Mouse (Mus musculus): Measurements from ENCODE around the gene Slc39a9.

Gene Slc39a9

DNA sequence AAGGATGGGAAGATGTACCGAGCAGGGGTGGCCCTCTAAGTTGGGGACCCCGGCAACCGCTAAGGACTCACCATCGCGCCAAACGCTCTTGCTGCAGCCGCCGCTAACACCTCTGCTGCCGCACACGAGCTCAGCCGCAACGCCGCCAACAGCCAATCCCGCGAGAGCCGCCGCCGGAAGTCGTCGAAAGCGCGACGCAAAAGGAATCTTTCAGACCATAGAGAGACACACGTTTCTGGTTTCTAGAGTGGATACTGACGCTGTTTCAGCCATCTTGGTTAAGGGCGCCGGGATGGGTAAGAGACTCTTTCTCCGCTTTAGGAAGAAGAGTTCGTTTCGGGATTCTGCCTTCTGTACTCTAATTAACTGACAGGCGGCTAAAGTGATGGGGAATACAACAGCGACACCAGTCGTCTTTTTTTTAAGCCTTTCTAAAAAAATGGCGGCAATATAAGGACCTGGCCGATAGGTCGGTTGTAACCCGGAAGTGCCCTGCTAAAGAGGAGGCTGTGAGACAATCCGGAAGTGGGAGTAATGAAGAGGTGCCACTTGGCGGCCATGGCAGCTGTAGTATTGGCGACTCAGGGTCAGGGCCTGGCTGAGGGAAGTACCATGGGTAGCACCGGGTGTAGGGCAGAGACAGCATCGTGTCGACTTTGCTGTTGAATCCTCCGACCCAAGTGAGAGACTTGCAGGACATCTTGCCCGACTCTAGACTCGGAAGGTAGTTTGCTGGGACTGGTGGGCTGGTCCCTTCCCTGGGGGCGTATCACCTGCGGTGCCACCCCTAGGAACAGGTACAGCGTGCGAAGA is at the start of gene Slc39a9, which contains the start of gene Erh:
Slc39a9 (plus strand) TSS at position 191 of the 813 bp plus-strand sequence.
Erh (minus strand) TSS at position 649 of the 813 bp plus-strand sequence.
- peak; percentile 92 for DNase-seq (ENCODE audit: extremely low read depth, low read depth)

DNA sequence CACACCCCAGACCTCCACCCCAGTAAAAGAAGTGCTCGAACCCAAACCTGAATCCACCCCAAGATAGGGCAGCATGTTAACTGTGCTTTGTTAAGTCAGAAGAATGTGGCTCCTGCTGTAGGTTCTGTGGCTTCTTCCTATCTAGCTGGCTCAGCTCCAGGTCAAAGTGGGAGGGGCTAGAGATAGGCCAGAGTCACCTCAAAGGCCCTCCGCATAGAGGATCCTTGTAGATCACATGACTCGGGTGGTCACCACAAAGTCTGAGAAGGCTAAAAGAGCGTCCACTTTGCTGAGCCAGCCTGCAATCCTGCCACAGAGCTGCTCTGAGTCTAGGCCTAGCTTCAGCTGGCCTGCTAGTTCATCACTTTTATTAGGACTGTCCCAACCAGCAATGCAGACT is 49.5 kb upstream of the Slc39a9 start:
- DNase-seq (ENCODE audit: extremely low read depth, low read depth), result peak; percentile 53

DNA sequence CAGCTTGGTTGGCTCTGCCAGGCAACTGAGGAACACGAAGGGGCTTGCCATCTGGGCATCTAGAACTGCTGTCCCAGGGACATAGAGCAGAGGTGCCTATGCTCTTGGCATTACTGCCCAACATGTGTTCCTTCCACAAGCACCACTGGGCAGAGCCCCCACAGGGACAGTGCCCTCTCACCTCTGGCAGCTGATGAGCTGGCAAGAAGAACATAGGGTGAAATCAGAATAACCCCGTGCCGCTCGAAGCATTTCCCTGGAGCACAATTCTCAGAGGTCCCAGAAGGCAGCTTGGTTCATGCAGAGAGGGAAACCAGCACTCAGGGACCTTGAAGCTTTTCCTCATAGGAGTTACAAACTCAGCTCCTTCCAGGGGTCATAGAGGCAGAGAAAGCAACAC is 48.9 kb upstream of the Slc39a9 start:
- DNase-seq (ENCODE audit: extremely low read depth, low read depth), result no peak

GRCm38 (mm10) chr12:80595566-80595965 is 48.1 kb upstream of the Slc39a9 start:
- DNase-seq (ENCODE audit: extremely low read depth, low read depth), result peak; percentile 41

- no peak for DNase-seq (ENCODE audit: extremely low read depth, low read depth)
Observed at GRCm38 (mm10) chr12:80595968-80596367, 47.7 kb upstream of the Slc39a9 start.

GRCm38 (mm10) chr12:80598236-80598635 is 45.4 kb upstream of the Slc39a9 start:
- no peak for DNase-seq (ENCODE audit: extremely low read depth, low read depth)

DNA sequence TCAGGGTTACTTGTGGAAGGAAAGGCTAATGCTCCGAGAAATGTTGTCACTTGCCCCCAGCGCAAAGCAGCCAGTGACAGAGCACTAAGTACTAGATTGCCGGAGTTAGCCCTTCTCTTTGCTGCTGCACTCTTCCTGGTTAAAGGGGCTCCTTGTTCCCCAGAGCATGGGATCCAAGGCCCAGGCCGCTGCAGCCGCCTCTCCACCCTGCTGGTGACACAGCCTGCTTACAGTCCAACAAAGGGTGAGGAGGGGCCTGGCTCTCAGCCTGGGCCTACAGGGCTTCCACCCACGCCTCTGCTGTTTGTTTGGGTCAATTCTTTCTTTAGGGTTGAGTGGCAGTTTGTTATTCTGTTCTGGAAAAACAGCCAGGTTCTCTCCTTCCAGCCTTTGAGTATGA is 44.9 kb upstream of the Slc39a9 start:
- DNase-seq (ENCODE audit: extremely low read depth, low read depth), result no peak

DNA sequence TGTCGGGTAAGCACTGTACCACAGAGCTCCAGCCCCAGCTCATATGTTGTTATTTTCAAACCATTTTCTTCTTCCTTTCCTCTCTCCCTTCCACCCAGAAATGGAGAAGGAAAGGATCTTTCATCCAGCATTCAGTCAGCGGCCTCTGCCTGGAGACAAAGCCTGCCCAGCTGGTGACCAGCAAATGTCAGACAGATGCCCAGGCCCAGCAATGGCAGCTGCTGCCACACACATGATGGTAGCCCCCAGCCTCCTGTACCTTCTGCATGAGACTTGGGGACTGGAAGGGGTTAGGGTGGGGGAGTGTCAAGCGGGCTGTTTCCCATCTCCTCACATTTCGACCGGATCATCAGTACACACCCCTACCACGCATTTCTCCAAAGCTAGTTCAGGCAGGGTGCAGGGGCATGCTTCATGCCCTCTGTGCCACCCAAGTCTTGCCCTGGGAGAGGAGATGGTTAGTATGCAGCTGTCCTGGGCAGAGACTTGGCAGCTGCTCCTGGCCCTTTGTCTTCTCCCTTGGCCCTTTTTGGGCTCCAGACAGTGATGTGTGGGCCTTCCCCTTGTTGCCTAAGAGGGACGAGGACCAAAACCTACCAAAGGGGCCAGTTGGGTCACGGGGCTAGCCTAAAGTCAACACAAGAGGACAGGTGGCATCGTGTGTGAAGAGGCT is 42.0 kb upstream of the Slc39a9 start:
- no peak for DNase-seq (ENCODE audit: extremely low read depth, low read depth)

DNA sequence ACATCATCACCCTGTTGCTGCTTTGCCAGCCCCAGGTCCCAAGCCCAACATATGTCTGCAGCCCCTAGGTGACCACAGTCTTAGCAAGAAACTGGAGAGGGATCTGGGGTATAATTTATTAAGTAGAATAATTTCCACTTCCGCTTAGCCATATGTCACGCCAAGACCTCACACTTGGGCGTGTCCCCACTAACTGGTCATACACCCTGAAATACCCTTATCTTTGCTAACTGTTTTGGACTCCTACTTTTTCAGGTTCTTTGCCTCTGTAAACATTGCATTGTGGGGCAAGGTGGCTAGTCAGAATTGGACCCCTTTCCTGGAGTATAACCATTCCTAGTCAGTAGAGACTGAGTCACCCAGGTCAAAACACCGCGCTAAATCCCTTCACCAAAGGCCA is 41.3 kb upstream of the Slc39a9 start:
- no peak for DNase-seq (ENCODE audit: extremely low read depth, low read depth)

- no peak for DNase-seq (ENCODE audit: extremely low read depth, low read depth)
Observed at GRCm38 (mm10) chr12:80603566-80603965, 40.1 kb upstream of the Slc39a9 start.

DNA sequence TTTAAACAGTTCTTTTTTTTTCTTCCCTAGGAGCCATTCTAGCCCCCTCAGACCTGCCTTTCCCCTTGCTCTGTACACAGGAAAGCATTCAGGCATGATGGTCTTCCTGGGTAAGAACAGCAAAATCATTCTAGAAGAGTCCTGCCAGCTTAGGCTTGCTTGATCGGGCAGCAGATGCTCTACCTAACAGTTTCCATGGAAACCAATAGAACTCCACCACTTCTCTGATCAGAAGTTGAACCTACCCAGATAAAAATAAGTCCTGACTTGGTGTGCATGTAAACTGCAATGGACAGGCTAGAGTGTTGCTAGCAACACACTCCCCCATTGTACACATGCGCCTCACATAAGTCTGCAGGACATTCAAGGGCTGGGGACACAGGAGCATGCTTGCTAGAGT is 39.5 kb upstream of the Slc39a9 start:
- DNase-seq (ENCODE audit: extremely low read depth, low read depth), result no peak

- no peak for DNase-seq (ENCODE audit: extremely low read depth, low read depth)
Observed at GRCm38 (mm10) chr12:80608576-80608975, 35.1 kb upstream of the Slc39a9 start.

- DNase-seq (ENCODE audit: extremely low read depth, low read depth), result no peak
Observed at GRCm38 (mm10) chr12:80609928-80610327, 33.8 kb upstream of the Slc39a9 start.

DNA sequence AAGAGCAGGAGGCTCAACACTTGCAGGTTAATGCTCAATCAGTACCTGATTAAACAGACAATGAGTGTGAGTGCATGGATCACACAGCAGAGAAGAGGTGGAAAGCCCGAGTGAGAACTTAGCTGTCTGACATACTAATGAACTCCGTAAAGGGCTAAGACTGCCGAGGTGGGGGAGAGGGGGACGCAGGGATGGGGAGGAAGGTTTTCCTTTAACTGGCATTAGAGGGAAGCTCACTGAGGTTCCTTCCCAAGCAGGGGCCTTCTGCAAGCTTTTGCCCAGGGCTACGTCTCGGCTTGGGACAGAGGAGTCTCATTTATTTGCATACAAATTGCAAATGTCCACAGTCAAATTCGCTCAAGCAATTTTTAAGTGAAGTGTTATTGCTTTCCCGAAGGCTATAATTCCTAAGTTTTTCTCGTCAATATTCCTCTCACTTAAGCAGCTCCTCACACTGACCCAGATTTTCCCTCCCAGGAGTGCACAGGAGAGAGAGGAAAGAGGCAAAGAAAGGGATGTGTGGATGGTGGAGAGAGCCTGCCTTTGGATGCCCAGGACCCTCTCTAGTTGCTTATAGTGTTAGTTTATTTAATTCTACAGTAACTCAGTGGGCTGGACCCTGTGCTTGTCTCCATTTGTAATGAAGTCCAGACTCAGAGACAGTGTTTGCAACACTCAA is 31.4 kb upstream of the Slc39a9 start:
- DNase-seq (ENCODE audit: extremely low read depth, low read depth), result no peak

DNA sequence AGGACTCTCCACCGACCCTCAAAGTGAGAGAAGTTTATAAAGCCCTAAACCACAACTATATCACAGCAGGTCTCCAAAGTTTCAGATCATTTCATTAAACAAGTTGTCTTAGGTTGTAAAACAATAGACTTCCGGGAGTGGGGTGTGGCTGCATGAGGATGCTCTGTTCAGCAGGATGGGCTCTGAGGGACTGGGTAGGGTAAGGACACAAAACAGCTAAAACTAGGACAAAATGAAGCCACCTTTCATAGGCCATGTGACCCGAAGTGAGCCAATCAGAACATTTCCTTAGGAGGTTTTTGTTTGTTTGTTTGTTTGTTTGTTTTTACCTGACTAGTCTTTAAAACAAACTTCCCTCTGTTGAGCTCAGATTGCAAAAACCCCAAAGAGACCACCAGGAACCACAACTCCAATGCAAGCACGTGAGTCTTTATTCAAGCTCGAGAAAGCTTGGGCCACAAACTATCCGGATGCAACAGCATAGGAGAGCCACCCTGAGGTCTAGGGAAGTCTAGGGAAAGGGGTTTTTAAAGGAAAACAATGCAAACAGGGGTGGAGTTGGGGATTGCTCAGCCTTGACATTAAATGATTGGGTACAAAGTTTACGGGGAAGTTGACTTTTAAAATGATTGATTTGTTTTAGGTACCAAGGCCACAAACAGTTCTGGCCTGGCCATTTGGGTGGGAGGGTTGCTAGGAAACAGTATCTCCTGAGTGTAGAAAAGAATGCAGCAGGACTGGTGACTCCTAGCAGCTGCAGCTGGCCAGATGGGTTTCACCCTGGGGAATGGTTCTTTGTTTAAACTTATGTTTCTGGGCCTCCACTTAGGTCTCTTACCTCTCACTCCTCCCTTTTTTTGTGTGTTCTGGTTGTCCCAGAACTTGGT is 28.1 kb upstream of the Slc39a9 start:
- DNase-seq (ENCODE audit: extremely low read depth, low read depth), result no peak

- DNase-seq (ENCODE audit: extremely low read depth, low read depth), result no peak
Observed at GRCm38 (mm10) chr12:80620501-80620900, 23.2 kb upstream of the Slc39a9 start.

DNA sequence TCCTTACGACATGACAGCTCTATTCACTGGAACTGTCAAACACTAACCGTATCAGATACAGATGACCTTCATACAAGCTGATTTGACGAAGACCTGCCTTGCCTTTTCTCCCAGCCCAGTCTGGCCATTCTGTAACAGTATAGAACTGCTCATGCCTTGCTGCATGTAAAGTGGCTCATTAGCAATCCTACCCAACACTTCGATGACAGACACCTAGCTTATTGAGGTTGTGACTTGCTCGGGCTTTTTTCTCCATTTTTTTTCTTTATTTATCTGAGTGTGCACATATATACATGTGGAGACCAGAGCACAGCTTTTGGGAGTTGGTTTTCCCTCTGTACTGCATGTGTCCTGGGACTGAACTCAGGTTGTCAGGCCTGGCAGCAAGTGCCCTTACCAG is 11.9 kb upstream of the Slc39a9 start:
- no peak for DNase-seq (ENCODE audit: extremely low read depth, low read depth)

DNA sequence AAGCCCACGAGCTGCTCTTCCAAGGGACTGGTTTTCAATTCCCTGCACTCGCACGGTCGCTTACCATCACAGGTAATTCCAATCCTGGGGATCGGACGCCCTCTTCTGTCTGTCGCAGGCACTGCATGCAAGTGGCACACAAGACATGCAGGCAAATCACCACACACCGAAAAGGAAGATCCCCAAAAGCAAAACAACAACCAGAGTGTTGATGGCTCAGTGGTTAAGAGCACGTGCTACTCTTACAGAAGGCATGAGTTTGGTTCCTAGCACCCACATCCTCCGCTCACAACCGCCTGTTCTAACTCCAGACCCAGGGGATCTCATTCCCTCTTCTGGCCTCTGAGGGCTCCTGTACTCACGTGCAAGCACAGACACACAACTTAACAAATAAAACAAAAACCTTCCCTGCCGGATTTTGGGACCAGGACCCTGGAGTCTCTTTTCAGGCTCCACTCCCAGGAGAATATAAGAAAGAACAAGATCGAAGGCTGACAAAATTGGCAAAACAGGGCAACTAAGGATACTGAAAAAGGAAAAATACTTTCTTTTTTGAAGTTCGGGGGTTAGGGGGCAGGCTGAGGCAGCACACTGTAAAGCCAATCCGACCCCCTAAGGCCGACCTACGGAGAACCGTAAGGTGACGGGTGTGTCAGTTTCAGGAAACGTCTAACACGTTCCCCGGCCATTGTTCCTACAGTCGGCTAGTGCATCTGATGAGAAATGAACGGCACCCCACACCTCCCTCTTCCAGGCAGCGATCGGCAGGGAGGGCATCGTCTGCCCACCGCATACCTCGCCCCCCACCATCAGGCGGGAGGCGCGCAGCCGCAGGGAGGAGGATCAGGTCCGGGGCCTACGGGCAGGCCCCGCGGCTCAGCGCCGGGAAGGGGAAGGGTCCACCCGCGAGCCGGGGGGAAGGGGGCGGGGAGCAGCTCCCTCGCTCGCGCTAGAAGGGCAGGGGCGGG is 674 bp upstream of the Slc39a9 start:
- peak; percentile 76 for DNase-seq (ENCODE audit: extremely low read depth, low read depth)

DNA sequence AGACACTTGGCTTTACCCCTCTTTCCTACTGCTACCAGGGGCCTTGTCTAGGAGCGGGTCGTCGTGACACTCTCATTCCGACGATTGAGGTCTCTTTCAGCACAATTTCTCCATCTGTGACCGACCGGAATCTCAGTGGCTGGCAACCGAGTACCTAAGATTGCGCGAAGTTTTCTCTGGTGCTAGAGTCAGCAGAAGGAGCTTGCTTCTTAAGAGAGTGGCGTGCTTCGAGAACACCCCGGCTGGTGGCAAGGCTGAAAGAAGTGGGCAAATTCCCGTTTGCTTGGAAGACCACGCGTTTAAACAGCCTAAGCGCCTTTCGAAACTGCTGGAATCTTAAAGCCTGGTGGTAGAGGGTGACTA is 804 bp downstream of the Slc39a9 start:
- DNase-seq (ENCODE audit: extremely low read depth, low read depth), result peak; percentile 26

GRCm38 (mm10) chr12:80646377-80646776 is 2.7 kb downstream of the Slc39a9 start:
- no peak for DNase-seq (ENCODE audit: extremely low read depth, low read depth)

All from MEL-GATA-1-ER (cell line).